Mouse (Mus musculus) retina, postnatal 1 day (tissue): Measurements from ENCODE around the gene Rinl.

Experiments used
- DNase-seq: peaks from one replicate; pipeline ENCODE4 v3.0.0-alpha.2; 2012

Gene Rinl

GRCm38 (mm10) chr7:28810107-28811066, 21.6 kb downstream of the Rinl start:
- peak; percentile 100 for DNase-seq

DNA sequence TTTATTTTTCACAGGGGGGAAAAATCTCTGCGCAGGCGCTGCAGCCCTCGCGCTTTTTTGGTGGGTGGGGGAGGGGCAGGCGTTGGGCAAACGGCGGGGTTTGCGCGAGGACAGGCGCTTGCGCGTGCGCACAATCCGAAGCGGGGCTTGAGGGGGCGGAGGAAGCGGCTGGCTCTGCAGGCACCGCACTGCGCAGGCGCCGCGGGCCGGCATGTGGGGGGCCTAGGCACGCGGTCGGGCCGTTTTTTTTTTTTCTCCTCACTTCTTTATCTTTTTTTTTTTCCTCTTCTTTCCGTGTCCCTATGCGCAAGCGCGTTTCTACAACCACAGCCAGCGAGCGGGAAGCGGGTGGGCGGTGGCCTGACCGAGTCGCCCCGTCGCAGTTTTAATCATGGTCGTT, 22.5 kb downstream of the Rinl start:
- DNase-seq: peak; percentile 94

- DNase-seq: no peak
These were observed 23.0 kb downstream of the Rinl start for GRCm38 (mm10) chr7:28811640-28812275.

DNA sequence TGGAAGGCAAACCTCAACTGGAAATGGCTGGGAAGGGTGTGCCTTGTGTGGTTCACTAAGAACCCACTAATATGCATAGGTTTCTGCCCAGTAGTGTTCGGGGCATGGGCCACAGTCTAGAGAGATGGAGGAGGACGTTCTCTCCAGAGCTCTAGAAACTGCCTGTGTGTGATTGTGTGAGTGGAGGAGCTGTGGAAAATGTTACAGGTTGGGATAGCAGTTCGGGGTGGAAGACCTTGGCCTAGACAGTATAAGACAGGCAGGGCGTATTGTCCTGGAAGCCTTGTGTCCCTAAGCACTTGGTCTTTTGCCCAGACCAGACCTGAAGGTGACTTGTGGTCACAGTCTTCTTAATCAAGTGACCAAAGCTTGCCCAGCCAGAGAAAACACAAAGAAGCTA, 23.7 kb downstream of the Rinl start:
- no peak for DNase-seq

- DNase-seq: no peak
These were observed 24.2 kb downstream of the Rinl start for GRCm38 (mm10) chr7:28812949-28813348.

- DNase-seq: no peak
These were observed 25.7 kb downstream of the Rinl start for GRCm38 (mm10) chr7:28814306-28815034.

GRCm38 (mm10) chr7:28815230-28815629, 26.5 kb downstream of the Rinl start:
- DNase-seq: no peak

GRCm38 (mm10) chr7:28816201-28816600, 27.4 kb downstream of the Rinl start:
- DNase-seq: no peak

- no peak for DNase-seq
These were observed 28.2 kb downstream of the Rinl start for GRCm38 (mm10) chr7:28816920-28817319.

- no peak for DNase-seq
These were observed 28.8 kb downstream of the Rinl start for GRCm38 (mm10) chr7:28817524-28817923.

- no peak for DNase-seq
These were observed 29.2 kb downstream of the Rinl start for GRCm38 (mm10) chr7:28817957-28818356.

DNA sequence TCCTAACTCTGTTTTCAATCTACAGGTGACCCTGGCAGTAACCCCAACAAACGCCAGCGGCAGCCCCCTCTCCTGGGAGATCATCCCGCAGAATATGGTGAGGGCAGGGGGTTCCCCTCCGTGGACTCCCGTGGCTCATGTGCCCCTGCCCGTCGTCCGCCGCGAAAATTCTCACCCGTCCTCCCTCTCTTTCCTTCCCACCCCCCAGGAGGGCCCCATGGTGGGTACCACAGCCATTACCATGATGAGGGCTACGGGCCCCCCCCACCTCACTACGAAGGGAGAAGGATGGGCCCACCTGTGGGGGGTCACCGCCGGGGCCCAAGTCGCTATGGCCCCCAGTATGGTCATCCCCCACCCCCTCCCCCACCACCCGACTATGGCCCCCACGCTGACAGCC, 29.7 kb downstream of the Rinl start:
- no peak for DNase-seq

GRCm38 (mm10) chr7:28818861-28819452, 30.2 kb downstream of the Rinl start:
- no peak for DNase-seq

DNA sequence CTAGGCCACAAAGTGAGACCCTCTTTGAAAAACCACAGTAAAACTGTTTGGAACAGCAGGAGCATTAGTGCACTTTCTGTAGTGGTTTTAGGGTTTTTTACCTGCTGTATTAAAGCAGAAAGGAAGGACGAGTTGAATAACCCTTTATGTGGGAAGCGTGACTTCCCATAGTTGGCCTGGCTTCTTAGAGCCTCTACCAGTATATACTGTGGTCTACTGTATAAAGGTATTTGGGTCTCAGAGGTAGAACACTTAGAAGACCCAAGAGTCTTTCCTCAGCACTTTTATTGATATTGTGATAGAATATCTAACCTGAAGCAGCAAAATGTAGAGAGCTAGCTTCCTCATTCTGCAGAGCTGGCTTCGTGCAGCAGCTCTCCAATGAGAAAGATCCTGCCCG, 30.8 kb downstream of the Rinl start:
- no peak for DNase-seq

DNA sequence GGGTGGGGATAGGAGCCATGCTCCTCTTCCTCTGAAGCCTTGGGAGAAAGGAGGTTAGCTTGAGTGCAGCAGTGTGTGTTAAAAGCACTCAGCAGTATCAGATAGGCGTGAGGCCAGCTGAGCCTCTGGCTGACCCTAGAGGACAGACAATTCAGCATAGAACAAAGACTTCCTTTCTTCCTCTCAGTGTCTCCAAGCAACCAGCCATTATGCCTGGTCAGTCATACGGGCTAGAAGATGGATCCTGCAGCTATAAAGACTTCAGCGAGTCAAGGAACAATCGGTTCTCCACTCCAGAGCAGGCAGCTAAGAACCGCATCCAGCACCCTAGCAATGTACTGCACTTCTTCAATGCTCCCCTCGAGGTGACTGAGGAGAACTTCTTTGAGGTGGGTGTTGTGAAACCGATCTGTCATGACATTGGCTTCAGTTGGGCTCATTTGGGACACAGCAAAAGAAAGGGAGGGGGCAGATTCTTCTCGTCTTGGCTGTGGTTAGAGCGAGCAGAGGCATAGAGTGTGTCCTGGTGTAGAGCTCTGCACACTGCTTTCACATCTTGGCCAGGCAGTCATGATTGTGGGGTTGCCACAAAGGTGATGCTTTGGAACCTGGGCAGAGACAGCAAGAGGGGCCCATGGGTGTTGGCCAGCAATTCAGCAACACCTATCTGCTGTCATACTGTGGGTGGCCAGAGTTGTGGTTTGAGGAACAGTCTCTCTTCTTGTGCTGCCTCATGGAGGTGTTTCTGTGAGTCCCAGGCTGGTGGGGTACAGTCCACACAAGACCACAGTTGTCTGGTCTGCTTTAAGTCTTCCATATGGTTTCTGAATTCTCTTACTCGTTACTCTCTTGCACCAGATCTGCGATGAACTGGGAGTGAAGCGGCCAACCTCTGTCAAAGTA, 31.8 kb downstream of the Rinl start:
- peak; percentile 87 for DNase-seq

GRCm38 (mm10) chr7:28821261-28821831, 32.6 kb downstream of the Rinl start:
- peak; percentile 34 for DNase-seq

GRCm38 (mm10) chr7:28822556-28822955, 33.8 kb downstream of the Rinl start:
- no peak for DNase-seq

DNA sequence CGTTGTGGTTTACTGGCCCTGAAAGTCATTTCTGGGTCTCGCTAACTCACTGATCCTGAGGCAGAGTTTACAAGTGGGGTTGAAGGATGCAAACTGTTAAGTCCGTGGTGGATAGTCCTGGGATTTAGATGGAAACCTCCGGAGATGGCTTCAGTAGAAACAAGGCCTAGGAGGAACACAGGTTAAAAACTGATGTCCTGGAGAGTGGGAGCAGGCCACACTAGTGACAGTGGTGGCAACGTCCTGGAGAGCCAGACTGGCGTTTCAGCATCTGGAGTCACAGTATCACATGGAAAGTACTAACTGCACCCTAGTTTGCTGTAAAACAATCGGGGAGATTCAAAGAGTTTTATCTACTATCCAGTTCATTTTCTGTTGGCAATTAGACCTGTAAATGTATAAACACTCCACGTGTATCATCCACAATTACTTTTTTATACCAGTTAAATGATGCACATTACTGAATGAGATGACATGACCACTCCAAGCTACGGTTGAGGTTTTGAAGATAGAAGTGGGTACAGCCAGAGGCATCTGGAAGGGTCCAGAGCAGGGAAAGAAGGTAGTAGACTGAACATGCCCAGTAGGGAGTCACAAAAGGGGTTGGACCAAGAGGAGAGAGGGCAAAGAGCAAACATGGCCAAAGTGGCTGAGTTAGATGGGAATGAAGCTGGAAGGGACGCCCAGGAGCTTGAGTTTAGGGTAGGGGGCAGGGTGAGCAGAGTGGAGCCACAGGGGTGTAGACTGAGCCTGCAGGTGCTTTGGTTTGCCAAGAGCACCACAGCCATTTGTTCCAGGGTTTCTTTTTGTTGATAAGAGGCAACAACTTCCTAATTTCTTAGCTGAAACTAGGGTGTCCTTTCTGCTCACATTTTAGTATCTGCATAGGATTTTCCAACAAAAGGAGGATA, 34.5 kb downstream of the Rinl start:
- DNase-seq: no peak

DNA sequence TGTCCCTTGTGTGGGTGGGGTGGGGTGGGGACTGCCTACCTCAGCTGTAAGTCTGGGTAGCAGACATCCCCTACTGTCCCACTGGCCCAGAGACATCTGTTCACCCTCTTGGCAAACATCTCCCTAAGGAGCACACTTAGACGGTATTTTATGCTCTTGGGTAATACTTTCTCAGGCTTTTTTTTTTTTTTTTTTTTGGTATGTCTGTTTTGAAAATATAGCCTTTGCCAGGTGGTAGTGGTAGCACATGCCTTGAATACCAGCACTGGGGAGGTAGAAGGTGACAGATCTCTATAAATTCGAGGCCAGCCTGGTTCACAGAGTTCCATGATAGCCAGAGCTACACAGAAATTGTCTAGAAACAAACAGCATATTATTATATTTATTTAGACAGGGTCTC, 35.2 kb downstream of the Rinl start:
- no peak for DNase-seq

GRCm38 (mm10) chr7:28824941-28825685, 36.3 kb downstream of the Rinl start, which contains the start of gene Ech1:
Gene Ech1 (plus strand): TSS chr7:28825217.
- DNase-seq: peak; percentile 95
